Mouse (Mus musculus) intestine, embryonic 14.5 days (tissue): ENCODE measurements at regions not wholly inside any gene's neighbourhood (a gene's known extent, or its start where the extent isn't known, plus 50 kb on each side); places are given as distances from the start of the nearest gene placed in this dataset.

Experiments used
- ATAC-seq: fragments of 200-750 bp; cut with Nextera tagmentation; replicated peaks from 2 replicates; pipeline ENCODE4 v1.8.0; 2017; ENCODE audit warnings: low read depth, moderate number of reproducible peaks, moderate TSS enrichment, moderate library complexity; ENCODE audit not compliant: low FRiP score, low TSS enrichment
- DNase-seq: peaks from one replicate; pipeline ENCODE4 v3.0.0-alpha.2; 2018; ENCODE audit warnings: low spot score
- H3K27ac ChIP-seq: fragments of 300-500 bp; sonication (generic); 2 replicates; pipeline ENCODE4 v1.5.1; 2014; ENCODE audit warnings: low read depth, mild to moderate bottlenecking, control low read depth
- H3K27me3 ChIP-seq: fragments of 300-500 bp; sonication (generic); replicated peaks from 2 replicates; pipeline ENCODE4 v1.6.1; 2014; ENCODE audit warnings: low read length, control low read depth; ENCODE audit not compliant: control insufficient read depth, insufficient read depth
- H3K36me3 ChIP-seq: fragments of 300-500 bp; sonication (generic); 2 replicates; pipeline ENCODE4 v1.6.1; 2014; ENCODE audit warnings: low read length, control low read depth; ENCODE audit not compliant: control insufficient read depth, insufficient read depth
- H3K4me1 ChIP-seq: fragments of 300-500 bp; sonication (generic); replicated peaks from 2 replicates; pipeline ENCODE4 v1.6.1; 2014; ENCODE audit warnings: low read length, control low read depth, mixed read lengths; ENCODE audit not compliant: control insufficient read depth, insufficient read depth
- H3K4me2 ChIP-seq: fragments of 300-500 bp; sonication (generic); 2 replicates; pipeline ENCODE4 v1.6.1; 2014; ENCODE audit warnings: low read length
- H3K4me3 ChIP-seq: fragments of 300-500 bp; sonication (generic); 2 replicates; pipeline ENCODE4 v1.5.1; 2014; ENCODE audit warnings: low read depth, low read length, control low read depth, mixed read lengths
- H3K9ac ChIP-seq: fragments of 300-500 bp; sonication (generic); 2 replicates; pipeline ENCODE4 v1.6.1; 2014; ENCODE audit warnings: mild to moderate bottlenecking, low read length
- H3K9me3 ChIP-seq: fragments of 300-500 bp; sonication (generic); 2 replicates; pipeline ENCODE4 v1.6.1; 2016; ENCODE audit warnings: low read length, control low read depth; ENCODE audit not compliant: control insufficient read depth
- WGBS: fragments of 180-500 bp; shearing (Covaris S2); extraction: QIAGEN DNeasy Blood & Tissue Kit; methylation state at CpG from one replicate; pipeline ENCODE4 v1.1.7; 2014; 5-methylcytosine and 5-hydroxymethylcytosine counted together

DNA sequence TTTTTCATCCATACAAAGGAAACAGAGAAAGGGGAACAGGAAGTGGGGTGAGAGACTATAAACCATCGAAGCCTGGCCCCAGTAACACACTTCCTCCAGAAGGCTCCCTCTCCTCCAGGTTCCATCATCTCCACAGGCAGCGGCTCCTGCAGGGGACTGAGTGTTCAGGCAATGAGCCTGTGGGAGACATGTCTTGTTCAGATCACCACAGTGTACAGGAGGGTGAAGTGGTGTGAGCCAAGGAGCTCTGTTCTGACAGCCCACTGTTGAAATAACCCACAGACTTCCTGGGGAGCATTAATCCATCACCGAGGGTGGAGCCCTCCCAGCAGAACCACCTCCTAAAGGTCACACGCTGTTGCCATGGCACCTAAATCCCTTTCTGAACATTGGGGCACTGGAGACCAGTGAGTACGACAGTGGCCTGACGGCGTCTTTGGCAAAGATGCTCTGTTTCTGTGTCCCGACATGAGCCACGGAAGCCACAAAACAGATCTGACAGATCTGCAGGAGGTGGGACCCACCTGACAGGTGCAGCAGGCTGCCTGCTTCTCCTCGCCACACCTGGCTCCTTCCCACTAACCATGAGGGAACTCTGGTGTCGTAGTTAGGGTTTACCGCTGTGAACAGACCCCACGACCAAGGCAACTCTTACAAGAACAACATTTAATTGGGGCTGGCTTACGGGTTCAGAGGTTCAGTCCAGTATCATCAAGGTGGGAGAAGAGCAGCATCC is 60.9 kb downstream of the Psmg1 start:
- no peak overlapping the region for H3K4me3 ChIP-seq
- no peaks in the 10 kb centered on the region for H3K27me3 ChIP-seq
- peaks cover 16% of the 10 kb centered on the region; the same call in 1 of the 2 replicates for H3K4me1 ChIP-seq
- no peak overlapping the region for H3K4me2 ChIP-seq
- DNase-seq (no peak), ATAC-seq (no peak)
- no peak overlapping the region for H3K9ac ChIP-seq
- no peaks in the 10 kb centered on the region for H3K9me3 ChIP-seq
- H3K36me3 ChIP-seq: no peaks in the 10 kb centered on the region
- no peak overlapping the region for H3K27ac ChIP-seq
- 54% methylated on average over 14 of the region's 14 CpGs for WGBS

GRCm38 (mm10) chr16:95928290-95929260 is 62.2 kb downstream of the Psmg1 start:
- DNase-seq (peak; percentile 72), ATAC-seq (peak; percentile 66)
- no peaks in the 10 kb centered on the region for H3K9me3 ChIP-seq
- no peaks in the 10 kb centered on the region for H3K27me3 ChIP-seq
- peak overlapping the region; percentile 82 for H3K27ac ChIP-seq
- no peak overlapping the region for H3K9ac ChIP-seq
- 40% methylated on average over 18 of the region's 18 CpGs for WGBS
- peaks cover 19% of the 10 kb centered on the region; the same call in 1 of the 2 replicates for H3K4me1 ChIP-seq
- H3K36me3 ChIP-seq: no peaks in the 10 kb centered on the region
- peak overlapping the region; percentile 14; the same call in 1 of the 2 replicates for H3K4me2 ChIP-seq
- H3K4me3 ChIP-seq: no peak overlapping the region

GRCm38 (mm10) chr16:95926558-95926957 is 64.2 kb downstream of the Psmg1 start:
- Histone ChIP-seq H3K27me3 (no peaks in the 10 kb centered on the region), H3K27ac (no peak overlapping the region), H3K9ac (no peak overlapping the region), H3K9me3 (no peaks in the 10 kb centered on the region), H3K4me1 (peaks cover 19% of the 10 kb centered on the region; the same call in 1 of the 2 replicates), H3K4me3 (no peak overlapping the region), H3K36me3 (no peaks in the 10 kb centered on the region), H3K4me2 (no peak overlapping the region)
- WGBS: 63% methylated on average over 6 of the region's 6 CpGs
- ATAC-seq (no peak), DNase-seq (no peak)

- Histone ChIP-seq H3K27ac (no peak overlapping the region), H3K4me3 (no peak overlapping the region), H3K9me3 (no peaks in the 10 kb centered on the region), H3K4me2 (no peak overlapping the region), H3K9ac (no peak overlapping the region), H3K4me1 (peaks cover 15% of the 10 kb centered on the region; the same call in 1 of the 2 replicates), H3K36me3 (no peaks in the 10 kb centered on the region), H3K27me3 (no peaks in the 10 kb centered on the region)
- 50% methylated on average over 8 of the region's 8 CpGs for WGBS
- ATAC-seq: no peak
- DNase-seq: no peak
Measured at GRCm38 (mm10) chr16:95924716-95925115, 66.0 kb downstream of the Psmg1 start.

- Histone ChIP-seq H3K4me3 (no peak overlapping the region), H3K36me3 (no peaks in the 10 kb centered on the region), H3K27ac (no peak overlapping the region), H3K9ac (no peak overlapping the region), H3K27me3 (no peaks in the 10 kb centered on the region), H3K9me3 (no peaks in the 10 kb centered on the region), H3K4me1 (0 out of 2 replicates have a peak, but pooled peaks cover 10% of the 10 kb centered on the region), H3K4me2 (no peak overlapping the region)
- ATAC-seq (no peak), DNase-seq (no peak)
- WGBS: 79% methylated on average over 7 of the region's 7 CpGs
Measured at GRCm38 (mm10) chr16:95923991-95924390, 66.8 kb downstream of the Psmg1 start.

- Histone ChIP-seq H3K9me3 (no peaks in the 10 kb centered on the region), H3K4me3 (no peak overlapping the region), H3K36me3 (no peaks in the 10 kb centered on the region), H3K27ac (no peak overlapping the region), H3K4me1 (0 out of 2 replicates have a peak, but pooled peaks cover 3% of the 10 kb centered on the region), H3K27me3 (no peaks in the 10 kb centered on the region), H3K4me2 (no peak overlapping the region), H3K9ac (no peak overlapping the region)
- ATAC-seq: no peak
- 80% methylated on average over 9 of the region's 9 CpGs for WGBS
- no peak for DNase-seq
Measured at GRCm38 (mm10) chr16:95922369-95922934, 68.3 kb downstream of the Psmg1 start.

GRCm38 (mm10) chr16:95921169-95921568 is 69.6 kb downstream of the Psmg1 start:
- Histone ChIP-seq H3K27me3 (no peaks in the 10 kb centered on the region), H3K4me2 (no peak overlapping the region), H3K9ac (no peak overlapping the region), H3K4me1 (0 out of 2 replicates have a peak, but pooled peaks cover 3% of the 10 kb centered on the region), H3K4me3 (no peak overlapping the region), H3K9me3 (no peaks in the 10 kb centered on the region), H3K36me3 (no peaks in the 10 kb centered on the region), H3K27ac (no peak overlapping the region)
- DNase-seq: no peak
- no peak for ATAC-seq
- 85% methylated on average over 4 of the region's 4 CpGs for WGBS

GRCm38 (mm10) chr16:95918651-95919425 is 71.9 kb downstream of the Psmg1 start:
- Histone ChIP-seq H3K4me2 (no peak overlapping the region), H3K36me3 (no peaks in the 10 kb centered on the region), H3K4me1 (no peaks in the 10 kb centered on the region), H3K27me3 (no peaks in the 10 kb centered on the region), H3K27ac (no peak overlapping the region), H3K9ac (no peak overlapping the region), H3K9me3 (no peaks in the 10 kb centered on the region), H3K4me3 (no peak overlapping the region)
- no peak for DNase-seq
- WGBS: 92% methylated on average over 16 of the region's 16 CpGs
- ATAC-seq: no peak
